In the genomic region with DNA sequence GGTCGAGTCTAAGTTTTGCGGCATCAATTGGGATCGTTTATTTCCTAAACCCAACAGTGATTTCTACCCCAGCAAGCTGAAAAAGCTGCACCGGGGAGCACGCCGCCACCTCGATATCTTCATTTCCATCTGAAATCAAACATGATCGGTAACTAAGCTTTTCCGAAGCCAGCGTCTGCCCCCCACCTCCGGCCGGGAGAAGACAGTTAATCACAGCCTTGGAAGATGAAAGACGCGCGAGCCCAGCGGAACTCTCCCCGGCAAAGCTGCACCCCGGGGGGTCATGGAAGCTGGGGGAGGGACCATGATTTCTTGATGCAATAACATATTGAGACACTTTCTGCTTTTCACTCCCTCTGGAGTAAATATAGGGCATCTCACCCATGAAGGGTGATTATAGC, we compare ENCODE assay signal across 8 mouse cellular contexts.
A peak's percentile ranks its signal among the peaks of the same experiment; 100 is the strongest.
DNase-seq lines count a peak whose midpoint lies in the region; ATAC-seq and TF ChIP-seq lines count a peak whose summit lies in the region.

No protein-coding gene starts in this region.

- no peaks in the 10 kb centered on the region for H3K79me2 ChIP-seq in heart, adult 2 months (replicated peaks; ENCODE audit: control insufficient read depth, insufficient read depth, low read length)

- no peak overlapping the region for H3K9ac ChIP-seq in heart, embryonic 12.5 days
- H3K9ac ChIP-seq in forebrain, postnatal 0 days: peak overlapping the region; percentile 51
- peak overlapping the region; percentile 37 for H3K9ac ChIP-seq in midbrain, embryonic 13.5 days (replicated peaks)
- no peak overlapping the region for H3K9ac ChIP-seq in heart, adult 2 months (ENCODE audit: low read depth, low read length)

- no peak for DNase-seq in heart, adult 9 months (ENCODE audit: low spot score in 2 of 2)
- peak; percentile 66 for DNase-seq in ZHBTc4 (ENCODE audit: low read depth, low spot score)
- DNase-seq in forebrain, postnatal 0 days: peak; percentile 66
- DNase-seq in heart, adult 2 months: no peak
- DNase-seq in B cell, adult 2 months: no peak

- H3K27me3 ChIP-seq in heart, embryonic 12.5 days (replicated peaks): peaks cover 68% of the 10 kb centered on the region
- H3K27me3 ChIP-seq in forebrain, postnatal 0 days (ENCODE audit: insufficient read depth, low read length): no peaks in the 10 kb centered on the region
- peaks cover 12% of the 10 kb centered on the region for H3K27me3 ChIP-seq in midbrain, embryonic 13.5 days
- H3K27me3 ChIP-seq in heart, adult 2 months (ENCODE audit: control insufficient read depth, insufficient read depth, low read length): 0 out of 2 replicates have a peak, but pooled peaks cover 1% of the 10 kb centered on the region

- intact Hi-C loops in heart, adult 2 months (cut with DNase I): no loop called here

- no peak for TF ChIP-seq POLR2A in heart, adult 2 months (IDR thresholded peaks at IDR 0.05; ENCODE audit: insufficient read depth, low read depth, low read length)

- H3K27ac ChIP-seq in heart, embryonic 12.5 days (ENCODE audit: poor library complexity, severe bottlenecking): no peak overlapping the region
- peak overlapping the region; percentile 80 for H3K27ac ChIP-seq in forebrain, postnatal 0 days (ENCODE audit: low read depth, low read length)
- H3K27ac ChIP-seq in midbrain, embryonic 13.5 days: peak overlapping the region; percentile 26
- no peak overlapping the region for H3K27ac ChIP-seq in heart, adult 2 months

- peak overlapping the region; percentile 27 for H3K4me2 ChIP-seq in heart, embryonic 12.5 days
- H3K4me2 ChIP-seq in forebrain, postnatal 0 days (ENCODE audit: low read depth): peak overlapping the region; percentile 49
- peak overlapping the region; percentile 59 for H3K4me2 ChIP-seq in midbrain, embryonic 13.5 days (replicated peaks)

- H3K4me1 ChIP-seq in heart, embryonic 12.5 days (replicated peaks): peaks cover 13% of the 10 kb centered on the region
- H3K4me1 ChIP-seq in forebrain, postnatal 0 days (ENCODE audit: insufficient read depth): peaks cover 30% of the 10 kb centered on the region
- H3K4me1 ChIP-seq in midbrain, embryonic 13.5 days (replicated peaks): peaks cover 74% of the 10 kb centered on the region
- no peaks in the 10 kb centered on the region for H3K4me1 ChIP-seq in heart, adult 2 months (ENCODE audit: control insufficient read depth, insufficient read depth, low read length)

- H3K9me3 ChIP-seq in heart, embryonic 12.5 days (replicated peaks): no peaks in the 10 kb centered on the region
- no peaks in the 10 kb centered on the region for H3K9me3 ChIP-seq in forebrain, postnatal 0 days (ENCODE audit: low read length)
- H3K9me3 ChIP-seq in midbrain, embryonic 13.5 days: no peaks in the 10 kb centered on the region

- TF ChIP-seq EP300 in heart, adult 2 months (IDR thresholded peaks at IDR 0.05; ENCODE audit: insufficient read depth, low read depth, low read length): no peak

- no peaks in the 10 kb centered on the region for H3K36me3 ChIP-seq in heart, embryonic 12.5 days
- no peaks in the 10 kb centered on the region for H3K36me3 ChIP-seq in forebrain, postnatal 0 days (ENCODE audit: insufficient read depth)
- H3K36me3 ChIP-seq in midbrain, embryonic 13.5 days: no peaks in the 10 kb centered on the region
- H3K36me3 ChIP-seq in heart, adult 2 months (ENCODE audit: control insufficient read depth, insufficient read depth, low read length): no peaks in the 10 kb centered on the region

- WGBS in heart, embryonic 12.5 days: under 1% methylated on average over 18 of the region's 18 CpGs
- WGBS in forebrain, postnatal 0 days: 1% methylated on average over 18 of the region's 18 CpGs
- under 1% methylated on average over 18 of the region's 18 CpGs for WGBS in midbrain, embryonic 13.5 days
- WGBS in heart, adult 2 months: 3% methylated on average over 18 of the region's 18 CpGs

- H3K4me3 ChIP-seq in heart, embryonic 12.5 days: no peak overlapping the region
- H3K4me3 ChIP-seq in forebrain, postnatal 0 days (ENCODE audit: low read depth, low read length): peak overlapping the region; percentile 22
- peak overlapping the region; percentile 30 for H3K4me3 ChIP-seq in midbrain, embryonic 13.5 days (replicated peaks)
- H3K4me3 ChIP-seq in heart, adult 2 months: no peak overlapping the region

- no peak for ATAC-seq in heart, embryonic 12.5 days (ENCODE audit: insufficient number of reproducible peaks, low FRiP score)
- ATAC-seq in forebrain, postnatal 0 days: no peak
- no peak for ATAC-seq in midbrain, embryonic 13.5 days
- no peak for ATAC-seq in frontal cortex, adult (ENCODE audit: low TSS enrichment)

- TF ChIP-seq CTCF in forebrain, postnatal 0 days (IDR thresholded peaks at IDR 0.05; ENCODE audit: low read depth): no peak
- TF ChIP-seq CTCF in heart, adult 2 months (IDR thresholded peaks at IDR 0.05): no peak

Comparison
In these comparisons a context has a peak if more than half of its experiments do, and no peak if none do; other contexts are left out.
1. H3K27ac ChIP-seq: peak in forebrain, postnatal 0 days (single experiment) and midbrain, embryonic 13.5 days (single experiment); none in heart, embryonic 12.5 days (single experiment) and heart, adult 2 months (single experiment).
2. H3K4me3 ChIP-seq: peak in forebrain, postnatal 0 days (single experiment) and midbrain, embryonic 13.5 days (single experiment); none in heart, embryonic 12.5 days (single experiment) and heart, adult 2 months (single experiment).
3. H3K9ac ChIP-seq: peak in forebrain, postnatal 0 days (single experiment) and midbrain, embryonic 13.5 days (single experiment); none in heart, embryonic 12.5 days (single experiment) and heart, adult 2 months (single experiment).
4. DNase-seq: peak in ZHBTc4 (single experiment) and forebrain, postnatal 0 days (single experiment); none in heart, adult 9 months (0 of 2), heart, adult 2 months (0 of 2) and B cell, adult 2 months (0 of 2).
5. Peak in every context shown above with its lines, with median percentiles within 50 percentile points of each other: H3K4me2 ChIP-seq.